Mouse (Mus musculus) common myeloid progenitor, adult 5-6 weeks (primary cell): Measurements from ENCODE around the gene Idh1. TPM values are rescaled to one million over a fixed set of nuclear protein-coding genes. Genes with fewer than 3 reads are reported as not detected.

Source experiments
- ATAC-seq: replicated peaks from 2 replicates; pipeline ENCODE4 v1.8.0; 2016; ENCODE audit warnings: low read depth, mild to moderate bottlenecking, moderate TSS enrichment, inconsistent platforms; ENCODE audit not compliant: poor library complexity, severe bottlenecking
- total RNA-seq: library from RNA; stranded (forward); fragments of 200-1000, 187-1606 nt; gene quantifications from 2 replicates; pipeline ENCODE4 v1.2.3, GENCODE M21; 2017

Idh1 gene
- total RNA-seq, 1 experiment from 2014 or later = 55.4 TPM

DNA sequence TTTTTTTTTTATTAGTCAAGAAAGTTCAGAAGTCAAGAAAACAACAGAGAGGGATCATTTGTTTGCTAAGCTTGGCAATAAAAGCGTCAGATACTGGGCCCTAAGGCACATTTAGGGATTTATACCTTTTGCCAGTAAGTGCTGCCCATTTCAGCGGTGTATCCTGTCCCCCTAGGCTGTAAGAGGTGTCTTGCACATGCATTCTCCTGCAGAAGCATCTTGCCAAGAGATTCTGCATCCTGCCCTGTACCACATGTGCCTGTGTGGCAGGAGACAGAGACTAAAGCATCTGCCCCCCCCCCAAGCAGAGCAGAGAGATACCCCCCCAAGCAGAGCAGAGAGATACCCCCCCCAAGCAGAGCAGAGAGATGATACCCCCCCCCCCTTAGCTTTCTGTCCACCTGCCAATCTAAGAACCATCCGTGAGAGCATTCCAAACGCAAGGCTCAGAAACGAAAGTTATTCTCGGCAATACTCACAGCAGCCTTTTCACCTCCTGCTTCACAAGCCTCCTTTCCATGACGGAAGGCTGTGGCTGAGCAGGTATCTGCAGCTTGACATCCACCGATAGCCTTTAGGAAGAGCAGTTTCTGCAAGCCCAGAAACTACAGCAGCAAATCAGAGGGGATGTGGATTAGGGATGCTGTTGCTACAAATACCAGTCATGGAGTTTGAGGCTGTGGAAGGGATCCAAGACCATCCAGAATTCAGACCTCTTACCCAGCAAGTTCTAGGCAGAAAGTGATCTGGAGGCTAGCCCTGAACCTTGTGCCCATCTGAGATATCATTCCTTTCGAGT lies 63.5 kb downstream of the Idh1 start, which contains the start of gene D630023F18Rik:
TSS of gene D630023F18Rik (minus strand) at position 641 of the 799 bp plus-strand sequence.
- ATAC-seq = no peak

DNA sequence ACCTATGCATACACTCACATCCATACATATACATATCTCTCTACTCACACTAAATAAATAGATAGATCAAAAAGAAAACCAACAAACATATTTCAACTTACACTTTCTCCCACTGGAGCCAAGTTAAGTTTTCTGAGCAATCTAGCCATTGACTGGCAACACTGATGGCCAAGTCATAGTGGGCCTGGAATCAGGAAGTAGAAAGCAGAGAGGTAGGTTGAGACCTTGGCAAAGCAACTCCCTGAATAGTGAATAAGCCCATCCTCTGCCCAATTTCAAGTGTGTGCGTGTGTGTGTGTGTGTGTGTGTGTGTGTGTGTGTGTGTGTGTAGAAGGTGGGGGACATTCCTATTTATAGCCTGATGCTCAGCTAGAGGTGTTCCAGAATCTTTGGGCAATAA lies 66.9 kb downstream of the Idh1 start, which contains the start of gene Gm28845:
TSS of gene Gm28845 (minus strand) at position 121 of the 400 bp plus-strand sequence.
- ATAC-seq = no peak

GRCm38 (mm10) chr1:65118150-65118913 lies 68.0 kb downstream of the Idh1 start:
- ATAC-seq = no peak

GRCm38 (mm10) chr1:65113536-65114172 lies 72.6 kb downstream of the Idh1 start:
- ATAC-seq = peak; percentile 79

DNA sequence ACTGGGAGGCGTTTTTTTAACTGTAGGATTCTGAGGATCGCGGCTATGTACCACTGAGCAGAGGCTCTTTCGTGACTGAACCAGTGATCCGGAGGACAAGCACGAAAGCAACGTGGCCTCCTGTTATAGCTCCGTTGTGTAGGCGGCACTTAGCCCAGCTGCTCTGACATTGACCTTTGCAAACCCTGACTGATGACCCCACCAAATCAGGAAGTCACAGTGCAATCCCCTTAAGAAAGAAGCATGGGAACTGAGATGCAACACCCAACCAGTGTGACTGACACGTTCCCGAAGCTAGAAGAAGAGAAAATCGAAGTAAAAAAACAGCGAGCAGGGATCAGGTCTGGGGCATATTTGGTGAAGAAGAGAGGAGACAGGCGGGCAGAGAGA lies 73.5 kb downstream of the Idh1 start:
- peak; percentile 17; the same call in 1 of the 2 replicates for ATAC-seq

DNA sequence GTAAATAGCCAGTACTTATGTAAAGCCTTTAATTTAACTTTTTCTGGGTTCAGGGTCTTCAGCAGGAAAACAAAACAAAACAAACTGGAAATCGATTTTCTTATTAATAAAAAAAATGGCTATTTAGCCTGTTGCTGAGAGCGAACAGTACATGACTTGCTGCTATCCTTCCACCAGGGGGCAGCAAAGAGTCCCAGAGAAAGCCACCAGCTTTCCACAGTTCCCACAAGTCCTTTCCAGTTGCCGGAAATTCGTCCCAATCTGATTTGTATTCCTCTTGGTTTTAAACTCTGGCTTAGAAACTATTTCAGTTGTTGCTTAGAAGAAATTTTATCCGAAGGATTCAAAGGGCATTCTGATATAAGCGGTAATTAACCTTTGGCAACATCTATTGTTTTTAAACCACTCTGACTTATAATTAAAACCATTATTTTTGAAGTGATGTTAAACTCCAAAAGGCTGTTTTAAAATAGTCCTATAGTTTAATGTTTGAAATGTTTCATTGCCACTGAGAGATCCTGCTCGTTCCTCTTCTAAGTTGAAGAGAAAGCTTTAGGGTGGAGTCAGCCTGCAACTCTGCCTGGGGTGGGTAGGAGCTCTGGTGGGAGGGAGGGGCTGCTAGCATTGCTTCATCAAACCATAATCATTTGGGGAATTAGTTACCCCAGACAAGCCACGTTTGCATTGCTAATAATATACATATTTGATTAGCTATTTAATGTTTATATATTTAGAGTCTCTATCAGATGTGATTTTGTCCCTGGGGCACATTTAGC lies 74.1 kb downstream of the Idh1 start:
- peak; percentile 53; the same call in 1 of the 2 replicates for ATAC-seq

DNA sequence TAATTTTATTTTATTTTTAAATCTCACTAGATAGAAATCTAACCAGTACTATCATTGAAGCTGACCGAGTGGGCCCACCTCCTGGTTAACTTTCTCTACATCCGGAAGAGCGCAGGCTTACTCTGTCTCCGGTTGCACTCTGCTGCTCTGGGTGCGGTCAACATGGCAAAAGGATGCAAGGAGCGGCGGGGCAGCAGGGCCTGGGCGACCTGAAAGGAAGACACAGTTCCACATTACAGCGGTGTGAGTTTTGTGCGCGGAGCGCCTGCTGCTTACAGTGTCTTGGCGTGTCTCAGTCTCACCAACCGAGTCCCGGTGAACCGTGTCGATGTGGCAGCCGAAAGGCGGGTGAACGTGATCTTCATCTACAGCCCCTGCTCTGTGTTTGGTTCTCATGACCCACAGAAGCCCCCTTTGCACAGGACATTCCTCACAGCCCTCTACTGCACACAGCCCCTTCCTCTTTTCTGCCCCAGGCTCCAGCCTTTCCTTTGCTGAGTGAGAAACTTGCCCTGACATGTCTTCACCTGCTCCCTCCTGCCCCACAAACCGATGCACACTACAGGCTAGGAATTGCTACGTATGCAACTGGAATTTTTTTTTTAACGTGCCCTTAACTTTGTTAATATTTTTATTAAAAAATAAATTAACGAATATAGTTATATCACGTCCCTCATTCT lies 76.4 kb downstream of the Idh1 start:
- no peak for ATAC-seq

- no peak for ATAC-seq
These were observed 77.1 kb downstream of the Idh1 start for GRCm38 (mm10) chr1:65109196-65109595.

Other genes with a start within 250 kb of the Idh1 start
- 6.2 and 8.7 TPM in 2 replicates for gene Plekhm3, start 229.7 kb downstream of the Idh1 start, total RNA-seq
- not detected in 2 replicates for gene Akr1cl, start 153.7 kb downstream of the Idh1 start, total RNA-seq
- gene Cryge, start 135.4 kb downstream of the Idh1 start, total RNA-seq = not detected in 2 replicates
- not detected in 2 replicates for gene Crygd, start 123.0 kb downstream of the Idh1 start, total RNA-seq
- gene Crygc, start 112.8 kb downstream of the Idh1 start, total RNA-seq = not detected in 2 replicates
- not detected in 2 replicates for gene Crygb, start 104.2 kb downstream of the Idh1 start, total RNA-seq
- not detected in 2 replicates for gene Cryga, start 83.1 kb downstream of the Idh1 start, total RNA-seq
- not detected in 2 replicates for gene Gm28845, start 66.9 kb downstream of the Idh1 start, total RNA-seq
- 0.27 TPM in 1 of 2 replicates, not detected in the other for gene D630023F18Rik, start 63.3 kb downstream of the Idh1 start, total RNA-seq
- gene Pikfyve, start 183 bp upstream of the Idh1 start, total RNA-seq = 25.3 and 32.7 TPM in 2 replicates
- gene Pth2r, start 95.6 kb upstream of the Idh1 start, total RNA-seq = not detected in 2 replicates